Mouse (Mus musculus): Measurements from ENCODE around the gene Cfap97d1. TPM values are rescaled to one million over a fixed set of nuclear protein-coding genes. Genes with fewer than 3 reads are reported as not detected.
A peak's percentile ranks its signal among the peaks of the same experiment; 100 is the strongest.
"Not testable (repeated sequence)": the region's sequence is repeated elsewhere in the genome, so short reads cannot be mapped to it uniquely, and the experiment has no call there.

The Cfap97d1 gene
- polyA plus RNA-seq, 1 experiment from 2014 or later = not detected

DNA sequence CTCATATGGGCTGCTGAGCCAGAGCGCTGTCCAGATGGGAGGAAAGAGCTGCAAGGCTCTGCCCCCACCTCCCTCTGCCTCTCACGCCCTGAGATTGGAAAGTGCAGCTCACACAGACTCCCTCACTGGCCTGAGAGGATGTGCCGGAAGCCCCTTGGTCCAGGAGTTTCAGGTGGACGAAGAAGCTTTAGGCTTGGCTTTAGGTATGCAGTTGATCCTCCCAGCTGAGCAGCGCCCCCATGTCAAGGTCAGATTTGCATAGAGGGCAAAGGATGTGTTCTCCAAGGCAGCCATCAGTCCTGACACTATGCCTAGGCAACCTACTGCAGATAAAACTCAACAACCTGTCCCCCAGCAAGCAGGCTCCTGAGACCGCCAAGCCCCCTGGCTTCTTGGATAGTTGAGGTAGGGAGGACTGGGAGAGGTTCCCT lies 1.1 kb upstream of the Cfap97d1 start:
- WGBS = 42% methylated on average over 6 of the region's 6 CpGs
- H3K36me3 ChIP-seq (ENCODE audit: insufficient read depth) = peaks cover 8% of the 10 kb centered on the region; the same call in 1 of the 2 replicates
- no peaks in the 10 kb centered on the region for H3K9me3 ChIP-seq (ENCODE audit: low read depth, low read length)
- ATAC-seq (ENCODE audit: insufficient read depth) = no peak
- 0 out of 2 replicates have a peak overlapping the region, but pooled peaks have one; percentile 6 for H3K27ac ChIP-seq (ENCODE audit: low read depth)
- peak overlapping the region; percentile 100 for H3K4me2 ChIP-seq
- no peak for TF ChIP-seq CTCF (IDR thresholded peaks at IDR 0.05; ENCODE audit: low read depth)
- no peaks in the 10 kb centered on the region for H3K27me3 ChIP-seq (ENCODE audit: insufficient read depth, low read length)
- H3K4me3 ChIP-seq (ENCODE audit: low read depth, low read length) = no peak overlapping the region
- DNase-seq = peak; percentile 15
- H3K9ac ChIP-seq = no peak overlapping the region
- H3K4me1 ChIP-seq (ENCODE audit: insufficient read depth) = no peaks in the 10 kb centered on the region

DNA sequence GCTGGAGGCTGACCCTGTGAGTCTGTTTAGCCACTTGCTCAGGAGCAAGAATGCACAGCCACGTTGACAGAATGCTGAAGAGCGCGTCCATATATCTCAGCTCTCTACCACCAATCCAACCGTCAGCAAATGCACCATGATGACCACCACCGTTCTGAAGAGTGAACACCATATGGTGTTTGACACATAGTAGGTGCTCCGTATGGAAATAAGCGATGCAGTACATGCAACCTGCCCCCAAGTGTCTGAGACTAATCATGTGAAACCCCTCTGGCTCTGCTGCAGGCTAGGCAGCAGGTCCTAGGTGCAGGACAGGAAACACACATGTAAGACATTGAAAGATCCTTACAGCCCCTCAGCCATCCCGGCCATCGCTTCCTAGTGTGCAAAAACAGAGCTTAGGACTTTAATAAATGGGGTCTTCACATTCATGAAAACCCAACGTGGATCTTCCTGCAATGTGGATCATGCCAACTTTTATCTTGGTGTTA lies 603 bp upstream of the Cfap97d1 start:
- H3K27ac ChIP-seq (ENCODE audit: low read depth) = 0 out of 2 replicates have a peak overlapping the region, but pooled peaks have one; percentile 6
- no peak for TF ChIP-seq CTCF (IDR thresholded peaks at IDR 0.05; ENCODE audit: low read depth)

DNA sequence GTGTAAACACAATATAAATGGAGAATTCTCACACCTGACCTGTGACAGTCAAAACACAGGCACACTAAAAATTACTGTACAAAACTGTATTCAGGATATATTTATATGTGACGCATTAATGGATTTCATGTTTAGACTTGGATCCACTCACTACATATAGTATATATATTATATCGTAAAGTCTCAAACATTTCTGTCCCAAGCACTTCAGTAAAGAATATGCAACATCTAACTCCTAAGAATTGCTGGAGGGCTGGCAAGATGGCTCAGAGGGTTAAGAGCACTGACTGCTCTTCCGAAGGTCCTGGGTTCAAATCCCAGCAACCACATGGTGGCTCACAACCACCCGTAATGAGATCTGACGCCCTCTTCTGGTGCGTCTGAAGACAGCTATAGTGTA lies 1.4 kb downstream of the Cfap97d1 start:
- H3K4me2 ChIP-seq; H3K9ac ChIP-seq; DNase-seq; H3K27me3 ChIP-seq (ENCODE audit: insufficient read depth, low read length); H3K36me3 ChIP-seq (ENCODE audit: insufficient read depth); ATAC-seq (ENCODE audit: insufficient read depth); H3K4me3 ChIP-seq (ENCODE audit: low read depth, low read length); H3K27ac ChIP-seq (ENCODE audit: low read depth); H3K9me3 ChIP-seq (ENCODE audit: low read depth, low read length); H3K4me1 ChIP-seq (ENCODE audit: insufficient read depth): not testable (repeated sequence)
- WGBS = 43% methylated on average over 6 of the region's 6 CpGs

More for the DNA sequence above, 603 bp upstream of the Cfap97d1 start:
- 56% methylated on average over 10 of the region's 10 CpGs for WGBS
- DNase-seq = peak; percentile 10
- Histone ChIP-seq H3K36me3 (ENCODE audit: insufficient read depth) (peaks cover 8% of the 10 kb centered on the region; the same call in 1 of the 2 replicates), H3K9ac (no peak overlapping the region), H3K9me3 (ENCODE audit: low read depth, low read length) (no peaks in the 10 kb centered on the region), H3K27me3 (ENCODE audit: insufficient read depth, low read length) (no peaks in the 10 kb centered on the region), H3K4me1 (ENCODE audit: insufficient read depth) (no peaks in the 10 kb centered on the region), H3K4me3 (ENCODE audit: low read depth, low read length) (0 out of 2 replicates have a peak overlapping the region, but pooled peaks have one; percentile 62), H3K4me2 (peak overlapping the region; percentile 100)
- ATAC-seq (ENCODE audit: insufficient read depth) = no peak

DNA sequence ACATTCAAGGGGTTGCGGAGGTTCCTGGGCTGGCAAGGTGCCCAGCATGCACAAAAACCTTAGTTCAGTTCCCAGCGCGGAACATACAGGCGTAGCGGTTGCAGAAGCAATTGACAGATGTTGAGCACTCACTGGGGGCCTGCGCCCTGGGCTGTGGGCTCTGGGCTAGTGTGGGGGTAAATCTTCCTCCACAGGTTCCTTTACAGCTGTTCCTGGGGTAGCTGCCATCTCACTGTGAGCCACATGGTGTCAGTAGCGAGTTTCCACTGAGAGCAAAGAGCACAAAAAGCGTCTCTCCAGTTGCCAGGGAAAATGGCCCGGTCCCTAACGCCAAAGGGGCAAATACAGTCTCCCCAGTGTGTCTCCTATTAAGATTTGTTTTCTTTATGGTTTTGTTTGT lies 1.9 kb downstream of the Cfap97d1 start:
- ATAC-seq (ENCODE audit: insufficient read depth) = peak; percentile 60; the same call in 1 of the 2 replicates
- Histone ChIP-seq H3K4me1 (ENCODE audit: insufficient read depth) (no peaks in the 10 kb centered on the region), H3K27me3 (ENCODE audit: insufficient read depth, low read length) (no peaks in the 10 kb centered on the region), H3K27ac (ENCODE audit: low read depth) (no peak overlapping the region), H3K36me3 (ENCODE audit: insufficient read depth) (peaks cover 3% of the 10 kb centered on the region; the same call in 1 of the 2 replicates), H3K9me3 (ENCODE audit: low read depth, low read length) (no peaks in the 10 kb centered on the region), H3K4me3 (ENCODE audit: low read depth, low read length) (no peak overlapping the region), H3K4me2 (peak overlapping the region; percentile 35; the same call in 1 of the 2 replicates), H3K9ac (no peak overlapping the region)
- peak; percentile 96 for DNase-seq
- WGBS = 2% methylated on average over 10 of the region's 10 CpGs
- TF ChIP-seq CTCF (IDR thresholded peaks at IDR 0.05; ENCODE audit: low read depth) = peak; percentile 93

DNA sequence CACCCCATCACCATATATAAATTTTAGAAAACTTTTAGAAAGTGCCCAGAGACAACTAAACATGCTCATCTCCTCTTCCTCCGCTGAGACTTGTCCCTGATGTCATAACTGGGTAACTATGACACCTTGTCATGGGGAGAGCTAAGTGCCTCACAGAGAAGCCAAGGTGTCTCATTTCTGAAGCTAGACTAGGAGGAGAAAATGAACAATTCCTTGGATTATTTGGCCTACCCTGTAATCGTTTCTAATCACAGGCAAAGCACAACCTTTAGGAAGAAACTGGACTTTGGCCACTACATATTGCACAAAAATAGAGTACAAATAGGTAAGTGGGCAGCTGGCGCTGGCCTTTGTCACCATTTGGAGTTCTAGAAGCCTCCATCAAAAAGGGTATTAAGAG lies 2.8 kb downstream of the Cfap97d1 start, which contains the start of gene Dusp3:
Gene Dusp3, minus strand, starts transcription at position 101 of the 400 bp plus-strand sequence.
- H3K27ac ChIP-seq (ENCODE audit: low read depth) = no peak within 1 kb of the TSS
- H3K36me3 ChIP-seq (ENCODE audit: insufficient read depth) = no peaks in the 10 kb centered on the region
- no peak for TF ChIP-seq CTCF (IDR thresholded peaks at IDR 0.05; ENCODE audit: low read depth)
- H3K4me1 ChIP-seq (ENCODE audit: insufficient read depth) = no peaks in the 10 kb centered on the region
- H3K27me3 ChIP-seq (ENCODE audit: insufficient read depth, low read length) = no peaks in the 10 kb centered on the region
- whole genome bisulfite sequencing = 79% methylated on average over 3 of the region's 3 CpGs
- H3K4me2 ChIP-seq = peak within 1 kb of the TSS; percentile 35; the same call in 1 of the 2 replicates
- no peak within 1 kb of the TSS for H3K9ac ChIP-seq
- ATAC-seq (ENCODE audit: insufficient read depth) = no peak
- no peak within 1 kb of the TSS for H3K4me3 ChIP-seq (ENCODE audit: low read depth, low read length)
- H3K9me3 ChIP-seq (ENCODE audit: low read depth, low read length) = no peaks in the 10 kb centered on the region
- DNase-seq = no peak

DNA sequence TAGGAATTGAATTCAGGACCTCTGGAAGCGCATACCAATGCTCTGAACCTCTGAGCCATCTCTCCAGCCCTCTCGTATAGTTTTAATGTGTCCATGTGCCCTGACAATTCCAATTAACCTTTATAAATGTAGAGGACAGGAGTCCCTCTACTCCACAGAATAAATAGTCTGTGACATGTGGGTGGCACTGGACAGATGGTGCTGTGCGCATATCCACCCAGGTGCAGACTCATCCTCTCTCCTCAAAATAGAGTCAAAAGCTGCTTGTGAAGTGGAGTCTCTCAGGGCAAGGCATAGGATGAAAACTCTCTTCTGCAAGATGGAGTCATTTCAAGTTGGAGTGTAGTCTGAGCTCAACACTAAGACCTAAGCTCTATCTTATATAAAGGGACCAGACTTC lies 6.2 kb downstream of the Cfap97d1 start:
- ATAC-seq (ENCODE audit: insufficient read depth) = no peak
- no peaks in the 10 kb centered on the region for H3K27me3 ChIP-seq (ENCODE audit: insufficient read depth, low read length)
- no peak overlapping the region for H3K4me2 ChIP-seq
- no peak overlapping the region for H3K4me3 ChIP-seq (ENCODE audit: low read depth, low read length)
- no peaks in the 10 kb centered on the region for H3K4me1 ChIP-seq (ENCODE audit: insufficient read depth)
- H3K36me3 ChIP-seq (ENCODE audit: insufficient read depth) = no peaks in the 10 kb centered on the region
- DNase-seq = no peak
- no peak for TF ChIP-seq CTCF (IDR thresholded peaks at IDR 0.05; ENCODE audit: low read depth)
- no peaks in the 10 kb centered on the region for H3K9me3 ChIP-seq (ENCODE audit: low read depth, low read length)
- 89% methylated on average over 3 of the region's 3 CpGs for WGBS
- no peak overlapping the region for H3K9ac ChIP-seq
- no peak overlapping the region for H3K27ac ChIP-seq (ENCODE audit: low read depth)

DNA sequence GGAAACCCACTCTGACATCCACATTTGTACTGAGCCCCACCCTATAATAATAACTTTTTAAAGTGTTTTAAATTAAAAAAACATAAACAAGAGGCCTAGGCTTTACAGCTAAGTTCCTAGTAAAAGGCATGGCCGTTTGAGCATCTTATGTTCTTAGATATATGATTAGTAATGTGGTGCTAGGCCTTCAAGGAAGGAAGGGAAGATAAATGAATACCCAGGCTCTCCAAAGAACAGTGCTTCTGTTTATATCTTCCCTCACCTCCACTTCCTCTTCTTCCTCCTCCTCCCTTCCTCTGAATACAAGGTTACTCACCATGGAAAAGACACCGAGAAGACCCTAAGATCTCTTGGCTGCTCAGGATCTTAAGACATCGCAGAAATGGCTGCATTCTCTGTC lies 7.7 kb downstream of the Cfap97d1 start:
- no peak for TF ChIP-seq CTCF (IDR thresholded peaks at IDR 0.05; ENCODE audit: low read depth)
- WGBS = 59% methylated on average over 3 of the region's 3 CpGs
- no peak overlapping the region for H3K27ac ChIP-seq (ENCODE audit: low read depth)

More for the DNA sequence above, 7.7 kb downstream of the Cfap97d1 start:
- no peaks in the 10 kb centered on the region for H3K9me3 ChIP-seq (ENCODE audit: low read depth, low read length)
- H3K9ac ChIP-seq = no peak overlapping the region
- H3K36me3 ChIP-seq (ENCODE audit: insufficient read depth) = no peaks in the 10 kb centered on the region
- no peaks in the 10 kb centered on the region for H3K4me1 ChIP-seq (ENCODE audit: insufficient read depth)
- no peak for DNase-seq
- no peaks in the 10 kb centered on the region for H3K27me3 ChIP-seq (ENCODE audit: insufficient read depth, low read length)
- ATAC-seq (ENCODE audit: insufficient read depth) = no peak
- no peak overlapping the region for H3K4me3 ChIP-seq (ENCODE audit: low read depth, low read length)
- no peak overlapping the region for H3K4me2 ChIP-seq

Measured in lung, embryonic 14.5 days (tissue).